Mouse (Mus musculus) kidney, postnatal 36 days (tissue): Measurements from ENCODE around the gene Nccrp1.

Experiments used
- DNase-seq, 2 experiments: peaks; one replicate each; pipeline ENCODE4 v3.0.0; 2021 to 2022; ENCODE audit warnings: mixed read lengths in 2 of 2

Nccrp1 gene

DNA sequence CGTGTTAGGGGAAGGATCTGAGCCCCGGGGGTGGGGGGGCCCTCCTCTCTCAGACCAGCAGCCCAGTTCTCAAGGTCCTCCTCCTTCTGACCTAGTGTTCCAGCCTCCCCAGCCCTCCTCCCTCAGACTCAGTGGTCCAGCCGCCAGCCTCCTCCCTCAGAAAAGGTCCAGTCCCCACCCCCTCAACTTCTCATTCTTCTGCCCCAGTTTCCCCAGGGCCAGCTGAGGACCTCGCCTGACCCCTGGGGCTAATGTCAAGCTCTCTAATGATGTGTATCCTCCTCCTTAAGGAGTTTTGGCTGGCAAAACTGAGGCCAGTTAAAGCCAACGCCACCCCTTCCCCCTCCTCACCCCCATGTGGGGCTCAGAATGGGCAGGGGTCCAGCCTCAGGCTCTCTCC lies at the start of gene Nccrp1:
Nccrp1 (minus strand) TSS at position 101 of the 400 bp plus-strand sequence.
- peak in 1 of 2 experiments; percentile 44 for DNase-seq

DNA sequence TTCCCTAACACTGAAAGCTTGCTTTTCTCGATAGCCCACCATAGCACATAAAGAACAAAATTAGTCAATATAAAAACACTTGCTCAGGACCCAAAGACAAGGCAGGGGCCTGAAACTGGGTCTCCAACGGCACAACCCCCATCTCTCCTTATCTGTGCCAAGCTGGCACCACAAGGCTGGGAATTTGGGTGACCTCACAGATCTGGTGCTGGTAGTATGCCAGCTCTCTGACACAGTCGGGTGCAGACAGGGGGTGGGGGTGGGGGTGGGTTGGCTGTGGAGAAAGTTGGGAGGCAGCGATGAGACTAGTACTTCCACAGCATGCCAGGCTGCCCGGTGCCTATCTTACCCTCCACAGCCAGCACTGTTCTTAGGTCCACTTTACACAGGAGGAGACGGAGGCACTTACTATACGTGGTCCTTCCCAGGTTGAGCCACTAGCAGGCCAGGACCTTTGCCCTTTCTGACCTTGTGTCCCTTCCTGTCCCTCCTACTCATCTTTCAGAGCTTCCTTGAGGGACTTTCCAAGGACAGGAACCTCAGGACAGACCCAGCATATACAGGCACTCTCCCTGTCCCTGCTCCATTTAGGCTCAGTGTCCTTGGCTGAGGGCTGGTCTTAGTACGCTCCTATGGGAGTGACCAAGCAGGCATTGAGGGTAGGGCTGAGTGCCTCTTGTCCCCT lies 48.8 kb upstream of the Nccrp1 start:
- peak in 1 of 2 experiments; percentile 40 for DNase-seq

DNA sequence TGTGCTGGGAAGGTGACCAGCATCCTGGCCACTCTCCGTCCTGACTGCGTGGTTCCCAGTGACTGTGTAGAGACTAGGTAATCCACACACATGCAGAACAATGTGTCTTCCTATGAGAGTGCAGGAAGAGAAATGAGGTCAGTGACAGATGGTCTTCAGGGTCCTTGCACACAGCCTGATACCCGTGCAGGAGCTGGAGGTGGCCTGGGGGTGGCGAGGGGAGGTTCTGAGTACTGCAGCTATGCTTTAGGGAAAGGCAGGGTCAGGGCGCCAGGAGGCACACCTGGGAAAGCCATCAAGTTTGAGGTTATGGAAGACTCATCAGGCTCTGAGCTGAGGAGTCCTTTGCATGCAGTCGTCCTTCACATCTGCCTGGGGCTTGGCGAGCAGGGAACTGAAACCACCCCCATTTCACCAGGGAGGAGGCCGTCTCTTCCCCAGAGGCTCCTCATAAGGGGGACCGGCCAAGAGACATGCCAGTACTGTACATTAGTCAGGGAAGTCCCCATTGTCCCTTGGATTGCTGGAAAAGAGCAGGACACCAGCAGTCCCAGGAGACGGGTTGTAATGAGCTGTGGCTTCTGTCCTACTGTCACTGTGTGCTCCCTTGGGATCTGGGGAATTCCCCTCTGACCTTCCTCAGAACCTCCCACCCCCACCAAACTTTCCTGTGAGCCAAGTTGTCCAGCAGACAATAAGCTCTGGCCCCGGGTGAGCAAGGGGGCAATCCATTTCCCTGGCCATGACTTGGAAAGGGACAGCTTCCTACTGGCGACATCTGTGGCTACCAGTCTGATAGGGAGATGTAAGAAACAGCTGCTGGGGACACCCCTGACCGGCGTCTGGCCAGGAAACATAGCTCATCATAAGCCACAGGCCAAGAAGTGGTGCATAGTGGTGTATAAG lies 46.4 kb upstream of the Nccrp1 start:
- peak; percentile 69 to 72 for DNase-seq

DNA sequence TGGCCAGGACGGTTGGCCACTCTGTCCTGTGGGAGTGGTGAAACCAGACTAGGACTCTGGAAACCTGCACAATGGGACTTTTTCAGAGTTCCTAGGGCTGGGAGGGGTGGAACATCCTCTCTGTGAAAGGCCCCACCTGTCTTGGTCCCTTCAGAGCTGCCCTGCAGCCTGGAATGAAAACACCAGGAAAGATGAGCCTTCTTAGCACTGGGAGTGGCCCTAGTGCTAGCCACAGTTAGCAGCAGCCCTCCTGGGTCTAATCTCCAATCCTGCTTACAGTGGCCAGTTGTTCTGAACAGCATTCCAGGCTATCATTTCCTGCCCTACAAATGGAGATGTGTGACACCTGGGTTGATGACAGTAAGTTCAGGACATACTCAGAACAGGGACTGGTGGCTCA lies 44.8 kb upstream of the Nccrp1 start:
- DNase-seq, result no peak

DNA sequence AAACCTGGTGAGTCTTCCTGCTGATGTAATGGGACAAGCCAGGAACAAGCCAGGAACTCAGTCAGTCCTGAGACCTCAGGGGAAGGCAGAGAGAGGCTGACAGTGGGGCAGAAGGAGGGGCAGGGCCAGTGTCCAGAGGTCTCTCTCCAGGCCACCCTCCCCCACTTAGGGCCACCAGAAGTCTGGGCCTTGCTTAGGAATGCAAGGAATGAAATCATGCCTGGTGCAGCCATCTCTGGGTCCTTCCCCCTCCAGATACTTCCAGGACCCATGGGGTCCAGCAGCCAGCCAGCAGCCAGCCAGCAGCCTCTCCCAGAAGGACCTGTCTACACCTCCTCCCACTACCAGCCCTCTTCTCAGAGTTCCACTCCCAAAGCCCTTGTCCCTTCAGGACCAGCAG lies 40.6 kb upstream of the Nccrp1 start:
- DNase-seq, result peak; percentile 79 to 82

DNA sequence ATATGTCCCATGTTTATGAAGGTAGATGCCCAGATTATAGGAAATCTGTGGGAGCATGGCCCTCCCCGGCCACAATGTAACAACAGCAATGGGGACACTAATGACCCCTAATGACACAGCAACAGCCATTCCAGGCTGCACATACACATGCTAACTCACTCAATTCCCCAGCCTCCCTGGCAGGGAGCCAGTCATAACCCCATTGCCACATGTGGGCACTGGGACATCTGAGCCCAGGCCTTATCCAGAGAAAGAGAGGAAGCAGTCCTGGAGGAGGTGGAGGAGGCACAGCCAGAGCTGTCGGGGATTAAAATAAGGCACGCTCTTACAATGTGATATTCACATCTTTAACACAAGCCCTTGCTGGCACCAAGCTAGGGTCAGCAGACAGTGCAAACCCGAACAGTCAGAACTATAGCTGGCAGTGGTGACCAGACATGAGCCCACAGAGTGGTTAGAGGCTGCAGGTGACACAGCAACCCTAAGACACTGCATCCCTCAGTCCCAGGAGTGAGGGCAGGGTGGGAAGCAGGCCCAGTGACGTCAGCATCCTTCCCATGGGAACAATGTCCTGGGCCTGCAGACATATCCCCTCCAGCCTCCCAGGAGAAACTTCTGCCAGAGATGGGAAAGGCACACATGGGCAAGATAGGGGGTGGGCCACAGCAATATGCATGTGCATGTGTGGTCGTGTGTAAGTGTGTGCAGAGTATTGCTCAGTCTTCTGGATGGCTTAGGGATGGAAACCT lies 39.8 kb upstream of the Nccrp1 start:
- DNase-seq, result peak; percentile 42 to 60

DNA sequence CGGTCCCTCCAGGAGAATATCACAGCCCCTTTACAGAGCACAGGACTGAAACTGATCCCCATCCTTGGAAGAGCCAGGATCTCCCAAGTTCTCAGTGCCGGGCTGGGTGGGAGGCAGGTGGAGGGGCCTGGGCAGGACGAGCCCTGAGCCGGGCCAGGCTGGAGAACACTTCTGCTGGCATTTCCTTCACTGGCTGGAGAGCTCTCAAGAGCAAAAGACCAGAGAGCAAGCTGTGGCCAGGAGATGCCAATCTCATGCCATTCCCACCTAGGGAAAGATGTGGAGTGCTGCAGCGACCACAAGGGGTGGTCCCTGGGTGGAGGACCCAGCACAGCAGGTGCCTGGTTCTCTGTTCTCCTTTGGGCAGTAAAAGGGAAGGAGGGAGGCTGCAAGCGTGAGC lies 37.9 kb upstream of the Nccrp1 start:
- no peak for DNase-seq

DNA sequence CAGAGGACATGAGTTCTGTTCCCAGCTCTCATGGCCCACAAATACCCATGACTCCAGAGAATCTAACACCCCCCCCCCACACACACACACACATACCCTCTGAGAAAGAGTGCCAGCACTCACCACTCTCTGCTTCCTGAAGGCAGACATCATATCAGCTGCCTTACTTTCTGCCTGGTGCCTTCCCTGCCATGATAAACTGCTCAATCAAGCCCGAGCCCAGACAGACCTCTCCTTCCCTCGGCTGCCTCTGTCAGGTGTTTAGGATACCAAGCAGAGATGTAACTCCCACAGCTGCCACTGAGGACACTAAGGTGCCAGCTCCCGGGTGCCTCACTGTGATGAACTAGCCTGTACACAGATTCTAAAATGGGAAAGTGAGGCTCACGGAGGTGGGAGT lies 37.4 kb upstream of the Nccrp1 start:
- no peak for DNase-seq

DNA sequence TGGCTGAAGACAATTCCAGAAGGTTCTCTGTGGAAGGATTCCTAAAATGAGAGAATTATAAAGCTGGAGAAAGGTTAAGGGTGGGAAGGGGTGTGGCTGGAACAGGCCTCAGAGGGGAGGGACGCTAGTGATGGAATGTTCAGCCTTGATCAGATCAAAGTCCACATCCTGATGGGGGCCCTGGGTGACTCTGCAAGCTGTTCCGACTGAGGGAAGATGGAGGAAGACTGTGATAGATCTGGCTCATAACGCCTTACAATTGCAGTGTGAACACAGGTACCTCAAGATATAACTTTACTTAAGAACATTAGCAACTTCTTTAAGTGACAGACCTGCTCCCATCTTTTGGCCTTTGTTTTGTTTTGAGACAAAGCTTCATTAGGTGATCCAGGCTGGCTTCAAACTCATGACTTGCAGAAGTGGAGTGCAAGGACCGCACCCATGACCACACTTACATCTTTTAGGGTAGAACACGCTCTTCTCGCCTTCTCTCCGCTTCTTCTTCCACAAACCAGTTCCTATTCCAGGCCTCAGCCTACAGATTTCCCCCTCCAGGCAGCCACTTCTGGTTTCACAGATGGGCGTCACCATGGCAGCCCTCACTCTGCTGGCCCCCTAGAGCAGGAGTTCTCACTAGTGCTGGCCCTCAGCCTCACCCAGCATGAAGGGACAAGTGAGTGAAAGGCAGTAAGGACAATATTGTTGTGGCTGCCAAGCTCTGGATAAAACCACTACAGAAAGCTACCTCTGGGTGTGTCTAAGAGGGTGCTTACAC lies 36.7 kb upstream of the Nccrp1 start:
- DNase-seq, result peak in 1 of 2 experiments; percentile 54

DNA sequence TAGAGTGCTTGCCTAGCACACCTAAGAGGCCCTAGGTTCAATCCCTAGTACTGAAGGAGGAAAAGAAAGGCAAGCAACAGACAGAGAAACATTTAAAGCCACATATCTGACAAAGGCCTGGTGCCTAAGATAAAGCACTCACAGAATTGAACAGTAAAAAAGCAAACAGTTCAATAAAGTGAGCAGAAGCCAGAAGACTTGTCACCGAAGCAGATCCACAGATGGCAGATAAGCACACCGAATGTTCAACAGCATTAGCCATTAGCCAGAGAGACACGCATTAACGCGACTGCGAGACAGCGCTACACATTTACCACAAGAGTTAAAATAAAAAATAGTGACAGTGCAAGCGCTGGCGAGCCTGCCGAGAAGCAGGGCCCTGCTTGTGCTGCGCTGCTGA lies 35.8 kb upstream of the Nccrp1 start:
- no peak for DNase-seq

DNA sequence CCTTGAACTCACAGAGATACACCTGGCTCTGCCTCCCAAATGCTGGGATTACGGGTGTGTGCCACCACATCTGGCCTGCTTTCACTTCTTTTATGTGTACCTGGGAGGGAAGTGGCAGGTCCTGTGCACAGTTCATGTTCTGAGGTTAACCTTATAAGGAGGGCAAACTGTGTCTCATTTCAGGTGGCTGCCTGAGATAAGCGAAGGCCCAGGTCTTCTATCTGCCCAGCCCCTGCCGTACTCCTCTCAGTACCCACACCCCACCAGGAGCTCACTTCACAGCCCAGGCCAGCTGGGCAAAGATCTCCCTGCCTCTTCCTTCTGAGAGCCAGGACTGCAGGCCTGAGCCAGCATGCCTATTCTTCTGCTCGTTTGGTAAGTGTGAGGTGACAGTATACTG lies 34.7 kb upstream of the Nccrp1 start:
- DNase-seq, result no peak

DNA sequence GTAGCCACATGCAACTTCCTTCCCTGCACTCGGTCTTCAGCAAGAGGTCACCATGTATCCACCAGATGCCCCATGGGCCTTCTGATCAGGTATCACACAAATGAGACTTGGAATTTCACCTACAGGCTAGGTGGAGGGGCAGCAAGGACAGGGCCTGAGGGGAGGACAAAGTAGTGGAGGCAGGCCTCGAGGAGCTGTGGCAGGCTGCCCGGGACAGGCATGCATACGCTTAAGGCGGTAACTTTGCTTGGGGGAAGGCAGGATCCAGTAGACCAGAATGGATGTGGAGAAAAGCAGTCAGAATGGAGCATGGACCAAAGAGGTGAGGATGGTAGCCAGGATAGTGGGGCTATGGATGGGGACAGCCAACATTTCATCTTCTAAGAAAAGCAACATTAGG lies 32.8 kb upstream of the Nccrp1 start:
- DNase-seq, result no peak

DNA sequence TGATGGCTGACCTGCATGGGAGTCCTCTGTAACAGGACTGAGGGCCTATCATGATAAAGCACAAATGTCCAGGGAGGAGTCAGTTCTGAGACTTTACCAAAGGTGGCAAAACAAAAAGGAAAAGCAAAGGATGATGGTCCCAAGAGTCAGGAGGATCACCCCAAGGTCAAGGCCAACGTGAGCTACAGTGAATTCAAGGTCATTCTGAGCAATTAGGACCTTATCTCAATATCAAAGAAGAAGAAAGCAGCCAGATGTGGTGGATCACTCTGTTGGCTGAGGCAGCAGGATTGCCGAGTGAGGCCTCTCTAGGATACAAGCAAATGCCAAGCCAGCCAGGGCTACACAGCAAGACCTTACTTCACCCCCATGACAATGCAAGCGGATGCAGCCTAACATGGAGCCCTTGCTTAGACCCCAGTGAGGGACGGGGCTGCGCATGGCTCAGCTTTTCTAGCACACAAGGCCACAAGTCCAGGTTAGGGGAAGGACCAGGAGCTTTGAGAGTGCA lies 31.5 kb upstream of the Nccrp1 start:
- no peak for DNase-seq

DNA sequence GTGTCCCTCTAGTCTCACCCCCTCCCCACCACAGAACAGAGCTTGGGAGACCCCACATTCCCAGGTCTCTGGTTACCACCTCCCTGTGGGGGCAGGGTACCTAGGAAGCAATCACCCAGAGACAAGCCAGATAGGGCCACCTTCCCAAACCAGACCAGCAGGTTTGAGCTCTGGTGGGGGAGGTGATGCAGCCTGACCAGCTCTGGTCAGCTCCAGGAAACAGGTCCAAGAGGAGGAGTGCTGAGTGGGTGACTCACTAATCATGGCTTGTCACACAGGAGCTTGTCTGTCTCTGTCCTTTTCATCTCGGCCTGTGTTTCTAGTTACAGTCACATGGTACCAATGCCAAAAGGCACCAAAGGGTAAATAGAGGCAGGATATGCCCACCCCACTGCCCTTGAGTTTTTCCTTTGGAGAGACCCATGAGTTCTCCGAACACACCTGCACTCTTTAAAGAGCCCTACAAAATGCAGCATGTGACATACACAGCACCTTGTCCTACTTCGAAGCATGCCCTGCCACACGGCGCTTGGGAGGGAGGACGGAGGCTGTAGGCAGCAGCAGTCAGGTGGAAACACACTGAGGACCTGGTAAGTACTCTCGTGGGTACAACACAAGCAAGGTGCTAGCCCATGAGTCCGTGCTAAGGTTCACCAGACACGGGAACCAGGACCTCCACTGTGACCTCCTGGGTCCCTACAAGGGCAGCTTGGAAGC lies 30.9 kb upstream of the Nccrp1 start:
- peak; percentile 73 to 79 for DNase-seq

DNA sequence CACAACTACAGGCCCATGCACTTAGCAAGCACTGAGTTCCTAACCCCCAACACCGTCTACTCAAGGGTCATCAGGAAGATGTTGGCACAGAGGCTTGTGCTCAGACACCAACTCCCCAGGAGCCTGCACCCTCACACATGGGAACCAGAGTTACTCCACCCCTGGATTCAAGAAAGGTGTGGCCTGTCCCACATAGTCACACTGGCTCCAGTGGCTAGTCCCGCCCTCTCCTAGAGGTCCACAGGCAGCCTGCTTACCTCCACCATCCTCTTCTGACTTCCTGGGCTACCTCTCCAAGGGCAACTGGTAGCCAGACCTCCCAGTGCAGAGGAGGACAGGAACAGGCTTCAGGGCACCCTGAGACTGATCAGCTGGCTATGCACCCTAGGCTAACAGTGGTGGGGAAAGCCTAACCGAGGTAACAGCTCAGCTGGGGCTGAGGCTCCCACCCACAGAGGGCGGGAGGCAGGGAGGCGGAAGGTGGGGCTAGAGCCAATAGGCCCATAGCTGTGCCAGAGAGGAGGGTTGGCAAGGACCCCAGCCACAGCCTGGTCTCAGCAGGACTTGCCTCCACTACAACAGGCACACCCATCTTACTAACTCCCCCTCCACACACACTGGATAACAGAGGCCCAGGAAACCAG lies 29.3 kb upstream of the Nccrp1 start:
- peak; percentile 68 to 69 for DNase-seq

DNA sequence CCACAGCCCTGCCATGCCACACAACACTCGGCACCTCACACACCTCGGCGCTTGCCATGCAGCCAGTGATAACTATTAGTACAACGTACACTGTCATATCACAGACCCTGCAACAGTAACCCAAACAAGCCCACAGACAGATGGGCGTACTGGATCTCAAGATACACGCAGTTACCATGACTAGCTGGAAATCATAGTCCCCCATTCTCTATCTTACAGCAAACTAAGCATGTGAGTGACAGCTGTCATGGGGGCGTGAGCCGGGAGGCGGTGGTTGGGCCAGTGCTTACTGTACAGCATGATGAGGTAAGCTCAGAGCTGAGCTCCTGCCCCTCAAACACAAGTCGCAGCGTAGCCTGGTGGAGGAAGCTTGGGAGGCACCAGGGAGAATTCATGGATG lies 28.5 kb upstream of the Nccrp1 start:
- DNase-seq, result no peak

DNA sequence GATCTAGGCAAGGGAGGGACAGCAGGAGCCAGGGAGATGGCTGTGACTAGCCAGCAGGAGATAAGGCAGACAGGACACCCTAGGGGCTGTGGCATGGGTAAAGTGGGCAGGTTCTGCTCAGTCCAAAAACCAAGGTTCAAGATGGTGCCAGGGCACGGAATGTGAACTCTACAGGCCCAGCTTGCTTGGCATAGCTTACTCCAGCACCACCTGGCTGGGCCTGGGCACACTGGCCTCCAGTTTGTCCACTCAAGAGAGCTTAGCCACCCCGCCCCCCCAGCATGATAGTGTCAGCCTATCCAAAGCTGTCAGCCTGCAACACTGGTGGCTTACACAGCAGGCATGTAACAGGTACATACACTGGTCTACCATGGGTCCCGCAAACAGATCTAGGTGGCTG lies 26.2 kb upstream of the Nccrp1 start:
- DNase-seq, result peak; percentile 32 to 64

DNA sequence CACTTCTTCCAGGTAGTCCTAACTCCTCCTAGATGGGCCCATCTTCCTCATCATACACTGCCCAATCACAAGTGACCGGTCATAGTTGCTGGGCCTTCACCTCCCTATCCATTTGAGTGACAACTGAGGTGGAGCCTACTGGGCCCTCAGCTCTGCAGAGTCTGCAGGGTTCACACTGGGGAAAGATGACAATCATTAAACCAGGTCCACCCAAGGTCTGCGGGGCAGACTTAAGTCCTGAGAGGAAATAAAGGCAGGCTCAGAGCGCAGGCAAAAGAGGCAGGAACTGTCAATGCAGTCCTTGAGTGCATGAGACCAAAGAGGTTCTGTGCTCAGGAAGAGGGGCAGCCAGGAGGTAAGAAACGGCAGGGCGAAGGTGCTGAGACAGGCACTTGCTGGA lies 25.6 kb upstream of the Nccrp1 start:
- peak; percentile 63 to 79 for DNase-seq

DNA sequence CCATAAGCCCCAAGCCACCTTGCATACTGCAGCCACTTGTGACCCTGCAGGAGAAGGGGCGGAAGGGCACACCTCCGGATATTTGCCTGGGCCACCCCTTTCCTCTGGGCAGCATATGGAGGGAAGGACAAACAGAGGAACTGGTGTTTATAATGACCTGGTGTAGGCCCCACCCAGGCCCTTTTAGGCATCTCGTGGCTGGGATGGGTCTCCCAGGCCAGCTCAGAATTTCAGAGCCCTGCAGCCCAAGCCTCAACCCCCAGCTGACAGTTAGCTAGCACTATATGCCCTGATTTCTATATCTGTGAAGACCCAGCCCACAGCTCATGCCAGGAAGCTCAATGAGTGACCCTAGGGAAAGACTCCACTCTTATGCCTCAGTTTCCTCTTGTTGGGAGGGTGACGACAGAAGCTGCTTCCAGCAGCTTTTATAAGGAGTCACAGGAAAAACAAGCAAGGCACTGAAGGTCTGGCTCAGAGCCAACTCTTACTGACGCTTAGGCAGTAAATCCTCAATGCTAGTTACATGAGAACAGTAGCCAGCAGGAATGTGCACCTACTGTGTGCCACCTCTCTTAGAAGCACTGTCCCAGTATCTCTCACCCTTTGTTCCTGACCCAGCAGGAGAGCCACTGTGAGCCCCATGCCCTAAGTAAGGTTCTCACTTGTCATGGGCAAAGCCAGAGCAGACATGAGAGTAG lies 24.1 kb upstream of the Nccrp1 start:
- peak; percentile 64 to 68 for DNase-seq

DNA sequence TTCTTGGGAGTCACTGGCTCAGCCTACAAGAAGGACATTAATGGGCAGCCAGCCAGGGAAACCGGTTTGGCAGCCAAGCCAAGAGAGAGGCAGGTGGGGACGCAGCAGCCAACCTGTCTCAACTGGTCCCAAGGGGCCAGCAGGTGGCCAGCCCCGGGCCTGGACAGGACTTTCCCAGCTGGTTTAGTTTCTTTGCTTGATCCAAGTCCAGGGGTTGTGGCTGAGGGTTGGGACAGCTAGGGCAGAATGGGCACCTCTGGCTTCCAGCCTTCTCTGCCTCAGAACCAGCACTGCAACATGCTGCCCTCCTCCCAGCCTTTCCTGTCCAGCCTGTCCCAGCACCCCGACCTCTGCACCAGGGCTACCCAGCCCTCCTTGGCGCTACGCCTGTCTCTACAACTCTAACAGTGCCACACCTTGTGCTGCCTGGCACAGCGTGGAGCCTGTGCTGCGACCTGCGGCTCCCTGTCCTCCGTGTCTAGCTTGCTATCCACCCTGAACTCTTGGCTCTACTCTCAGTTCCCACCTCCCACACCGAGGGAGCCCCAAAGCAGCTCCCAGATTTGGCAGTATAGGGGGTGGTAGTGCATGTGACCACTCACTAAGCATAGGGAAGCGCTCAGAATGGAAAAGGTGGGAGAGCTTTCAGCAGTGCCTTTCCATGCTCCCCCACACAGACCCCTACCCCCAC lies 23.4 kb upstream of the Nccrp1 start:
- peak; percentile 95 to 96 for DNase-seq
